Mouse (Mus musculus) forebrain, embryonic 13.5 days (tissue): ENCODE results near the gene Ehmt1. TPM values are rescaled to one million over a fixed set of nuclear protein-coding genes. Genes with fewer than 3 reads are reported as not detected.

Source experiments
- ATAC-seq: fragments of 200-750 bp; cut with Nextera tagmentation; 2 replicates; pipeline ENCODE4 v1.8.0; 2017
- H3K27ac ChIP-seq: fragments of 300-500 bp; sonication (generic); 2 replicates; pipeline ENCODE4 v1.5.1; 2015; ENCODE audit warnings: inconsistent platforms, mild to moderate bottlenecking, moderate library complexity
- H3K27me3 ChIP-seq: fragments of 300-500 bp; sonication (generic); 2 replicates; pipeline ENCODE4 v1.6.1; 2015; ENCODE audit warnings: mild to moderate bottlenecking, inconsistent platforms
- H3K36me3 ChIP-seq: fragments of 300-500 bp; sonication (generic); 2 replicates; pipeline ENCODE4 v1.6.1; 2015; ENCODE audit warnings: mild to moderate bottlenecking, inconsistent platforms; ENCODE audit not compliant: poor library complexity, severe bottlenecking
- H3K4me1 ChIP-seq: fragments of 300-500 bp; sonication (generic); 2 replicates; pipeline ENCODE4 v1.6.1; 2015; ENCODE audit warnings: inconsistent platforms
- H3K4me2 ChIP-seq: fragments of 300-500 bp; sonication (generic); 2 replicates; pipeline ENCODE4 v1.6.1; 2015; ENCODE audit warnings: inconsistent platforms, mild to moderate bottlenecking, moderate library complexity
- H3K4me3 ChIP-seq: fragments of 300-500 bp; sonication (generic); 2 replicates; pipeline ENCODE4 v1.5.1; 2015; ENCODE audit warnings: mild to moderate bottlenecking, inconsistent platforms
- H3K9ac ChIP-seq: fragments of 300-500 bp; sonication (generic); 2 replicates; pipeline ENCODE4 v1.6.1; 2015; ENCODE audit warnings: mild to moderate bottlenecking, inconsistent platforms
- H3K9me3 ChIP-seq: fragments of 300-500 bp; sonication (generic); replicated peaks from 2 replicates; pipeline ENCODE4 v1.6.1; 2016; ENCODE audit warnings: inconsistent platforms
- WGBS: fragments of 180-500 bp; shearing (Covaris S2); methylation state at CpG from one replicate; pipeline ENCODE4 v1.1.7; 2015; 5-methylcytosine and 5-hydroxymethylcytosine counted together
- polyA plus RNA-seq: library from polyadenylated mRNA; unstranded; fragments of >200 nt; fragmentation: Nextera tagmentation; extraction: Ambion mirVana; gene quantifications from 2 replicates; pipeline ENCODE4 v1.2.1, GENCODE M21; 2015

Ehmt1 gene
- polyA plus RNA-seq, 1 experiment from 2014 or later, result 152 TPM

DNA sequence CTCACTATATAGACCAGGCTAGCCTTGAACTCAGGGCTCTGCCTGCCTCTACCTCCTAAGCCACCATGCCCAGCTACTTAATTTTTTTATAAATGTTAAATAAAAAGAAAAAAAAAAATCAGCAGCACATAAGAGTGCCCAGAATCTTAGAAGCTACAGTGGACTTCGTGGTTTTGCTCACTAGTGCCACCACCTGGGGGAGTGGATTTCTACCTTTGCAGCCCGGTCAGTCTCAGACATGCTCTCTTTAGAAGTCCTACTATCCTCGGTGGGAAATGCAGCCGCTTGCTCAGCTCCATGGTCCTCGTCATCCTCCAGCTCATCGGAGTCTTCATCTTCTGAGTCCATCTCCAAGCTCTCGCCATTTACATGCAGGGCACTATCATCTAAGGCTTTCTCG, 56.4 kb downstream of the Ehmt1 start:
- Histone ChIP-seq H3K9ac (no peak overlapping the region), H3K4me3 (no peak overlapping the region), H3K9me3 (no peaks in the 10 kb centered on the region), H3K27ac (no peak overlapping the region), H3K4me2 (no peak overlapping the region), H3K36me3 (peaks cover 86% of the 10 kb centered on the region), H3K4me1 (no peaks in the 10 kb centered on the region), H3K27me3 (no peaks in the 10 kb centered on the region)
- ATAC-seq, result no peak
- 88% methylated on average over 8 of the region's 8 CpGs for WGBS

DNA sequence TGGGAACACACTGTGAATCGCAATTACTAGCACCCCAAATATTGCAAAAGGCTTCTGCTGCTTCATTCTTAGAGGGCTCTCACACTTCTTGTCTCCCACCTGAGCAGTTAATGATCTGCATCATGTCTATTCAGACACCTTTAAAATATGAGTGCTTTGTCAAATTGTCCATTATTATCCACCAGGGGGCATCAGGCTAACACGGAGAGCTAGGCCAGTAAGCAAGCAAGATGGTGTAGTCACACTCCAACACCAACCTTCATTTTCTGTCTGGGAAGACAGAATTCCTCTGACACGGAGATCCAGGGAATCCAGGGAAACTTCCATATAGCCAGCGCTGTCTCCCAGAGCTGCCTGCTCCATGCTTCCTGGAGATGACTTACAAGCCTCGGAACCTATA, 67.0 kb downstream of the Ehmt1 start:
- Histone ChIP-seq H3K36me3 (peaks cover 73% of the 10 kb centered on the region), H3K27ac (no peak overlapping the region)
- ATAC-seq, result no peak

DNA sequence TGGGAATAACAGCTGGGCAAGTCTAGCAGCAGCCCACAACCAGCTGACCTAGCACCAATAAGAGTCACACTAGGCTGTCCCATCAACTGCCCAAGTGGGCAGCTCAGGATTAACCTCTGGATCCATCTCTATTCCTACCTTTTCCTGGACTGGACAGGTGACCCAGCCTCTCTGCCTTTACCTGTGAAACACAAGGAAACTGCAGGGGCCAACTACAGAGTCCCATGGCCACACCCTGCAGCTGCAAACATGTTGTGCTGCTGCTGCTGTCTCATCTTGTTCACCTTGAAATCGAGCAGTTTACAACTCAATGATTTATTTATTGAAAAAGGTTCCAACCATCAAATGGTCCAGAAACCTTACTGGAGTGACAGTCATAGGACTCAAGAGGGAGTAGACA, 72.9 kb downstream of the Ehmt1 start:
- Histone ChIP-seq H3K4me3 (no peak overlapping the region), H3K9me3 (no peaks in the 10 kb centered on the region), H3K4me2 (no peak overlapping the region), H3K27ac (no peak overlapping the region), H3K4me1 (no peaks in the 10 kb centered on the region), H3K27me3 (no peaks in the 10 kb centered on the region), H3K9ac (0 out of 2 replicates have a peak overlapping the region, but pooled peaks have one; percentile 1), H3K36me3 (peaks cover 75% of the 10 kb centered on the region)
- ATAC-seq, result no peak
- 95% methylated on average over 1 of the region's 1 CpGs for WGBS

More for the DNA sequence above, 67.0 kb downstream of the Ehmt1 start:
- Histone ChIP-seq H3K4me3 (no peak overlapping the region), H3K4me2 (no peak overlapping the region), H3K4me1 (no peaks in the 10 kb centered on the region), H3K9ac (no peak overlapping the region), H3K9me3 (no peaks in the 10 kb centered on the region), H3K27me3 (no peaks in the 10 kb centered on the region)
- WGBS, result 69% methylated on average over 5 of the region's 5 CpGs

DNA sequence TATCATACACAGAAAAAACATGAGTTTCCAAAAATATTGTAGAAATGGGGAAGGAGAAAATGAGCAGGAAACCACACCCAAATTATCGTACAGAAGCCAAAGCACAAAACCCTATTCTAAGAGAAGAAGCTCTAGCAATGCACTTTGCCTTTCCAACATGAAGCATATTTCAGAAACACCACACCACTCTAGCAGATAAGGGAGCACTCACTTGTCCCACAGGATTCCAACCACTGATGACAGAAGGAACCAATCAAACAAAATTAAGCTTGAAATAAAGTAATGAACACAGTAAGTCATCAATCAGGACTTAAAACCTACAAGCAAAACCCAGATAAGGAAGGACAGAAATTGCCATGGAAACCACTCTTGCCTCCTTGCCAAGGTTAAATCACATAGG, 74.2 kb downstream of the Ehmt1 start:
- no peak overlapping the region for H3K4me3 ChIP-seq
- H3K27ac ChIP-seq, result no peak overlapping the region
- H3K36me3 ChIP-seq, result peaks cover 73% of the 10 kb centered on the region
- no peak overlapping the region for H3K4me2 ChIP-seq
- H3K9me3 ChIP-seq, result no peaks in the 10 kb centered on the region
- ATAC-seq, result no peak
- H3K27me3 ChIP-seq, result no peaks in the 10 kb centered on the region
- no peak overlapping the region for H3K9ac ChIP-seq
- H3K4me1 ChIP-seq, result no peaks in the 10 kb centered on the region
- 97% methylated on average over 1 of the region's 1 CpGs for WGBS

DNA sequence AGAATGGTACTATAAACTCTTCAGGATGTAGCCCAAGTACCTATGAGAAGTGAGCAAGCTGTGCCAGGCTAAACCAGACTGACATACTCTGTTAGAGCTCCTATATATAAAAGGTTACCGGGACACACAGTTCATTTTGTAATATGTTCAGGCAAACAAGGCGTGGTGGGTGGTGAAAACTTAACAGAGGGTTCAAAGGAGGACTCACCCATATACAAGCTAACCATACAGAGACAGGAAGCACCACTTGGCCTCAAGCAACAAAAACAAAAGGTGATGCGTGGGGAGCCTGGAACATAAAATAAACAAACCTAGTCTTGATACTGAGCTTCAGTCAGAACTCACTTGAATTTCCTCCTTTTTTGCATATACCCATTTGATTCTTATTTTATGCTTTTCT, 88.8 kb downstream of the Ehmt1 start:
- Histone ChIP-seq H3K27me3 (no peaks in the 10 kb centered on the region), H3K4me2 (no peak overlapping the region), H3K9ac (no peak overlapping the region), H3K4me1 (no peaks in the 10 kb centered on the region), H3K9me3 (no peaks in the 10 kb centered on the region), H3K27ac (no peak overlapping the region), H3K36me3 (peaks cover 69% of the 10 kb centered on the region), H3K4me3 (no peak overlapping the region)
- WGBS, result 95% methylated on average over 3 of the region's 3 CpGs
- no peak for ATAC-seq

DNA sequence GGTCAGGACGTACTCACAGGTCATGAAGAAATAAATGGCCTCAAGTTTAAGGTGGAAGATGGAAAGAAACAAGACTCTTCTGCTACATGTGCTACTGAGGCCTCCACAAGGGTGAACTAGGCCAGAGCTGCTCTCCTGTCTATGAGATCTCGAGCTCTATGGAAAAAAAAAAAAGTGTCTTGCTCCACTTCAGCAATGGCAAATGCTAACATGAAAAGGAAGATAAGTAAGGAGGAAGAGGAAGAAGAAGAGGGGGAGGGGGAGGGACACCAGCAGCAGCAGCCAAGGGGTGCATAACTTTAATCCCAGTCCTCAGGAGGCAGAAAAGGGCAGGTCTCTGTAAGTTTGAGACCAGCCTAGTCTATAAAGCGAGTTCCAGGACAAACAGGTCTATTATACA, 109.7 kb downstream of the Ehmt1 start:
- 90% methylated on average over 3 of the region's 3 CpGs for WGBS
- H3K4me3 ChIP-seq, result no peak overlapping the region
- ATAC-seq, result no peak
- no peak overlapping the region for H3K4me2 ChIP-seq
- peaks cover 90% of the 10 kb centered on the region for H3K36me3 ChIP-seq
- H3K9ac ChIP-seq, result no peak overlapping the region
- no peaks in the 10 kb centered on the region for H3K27me3 ChIP-seq
- H3K9me3 ChIP-seq, result no peaks in the 10 kb centered on the region
- no peaks in the 10 kb centered on the region for H3K4me1 ChIP-seq
- H3K27ac ChIP-seq, result no peak overlapping the region

DNA sequence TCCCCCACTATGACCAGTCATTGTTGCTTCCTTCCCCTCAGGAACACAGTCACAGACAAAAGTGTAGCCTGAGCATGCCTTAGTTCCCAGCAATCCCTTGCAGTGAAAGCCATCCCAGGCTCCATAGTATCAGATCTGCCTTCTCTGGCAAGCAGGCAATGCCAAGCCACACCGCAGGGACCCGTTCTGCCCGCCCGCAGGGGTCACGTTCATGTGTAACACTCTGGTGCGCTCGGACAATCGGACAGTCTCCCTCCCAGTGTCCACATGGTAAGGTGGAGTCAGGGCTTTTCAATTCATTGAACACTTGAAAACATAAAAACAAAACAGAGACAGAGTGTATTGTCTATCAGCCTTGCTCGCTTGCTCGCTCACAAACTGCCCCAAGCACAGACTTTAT, 111.7 kb downstream of the Ehmt1 start:
- H3K36me3 ChIP-seq, result peaks cover 92% of the 10 kb centered on the region
- H3K4me3 ChIP-seq, result no peak overlapping the region
- no peak overlapping the region for H3K4me2 ChIP-seq
- no peak overlapping the region for H3K9ac ChIP-seq
- H3K27me3 ChIP-seq, result no peaks in the 10 kb centered on the region
- no peaks in the 10 kb centered on the region for H3K9me3 ChIP-seq
- no peaks in the 10 kb centered on the region for H3K4me1 ChIP-seq
- ATAC-seq, result no peak
- 85% methylated on average over 10 of the region's 10 CpGs for WGBS
- no peak overlapping the region for H3K27ac ChIP-seq

DNA sequence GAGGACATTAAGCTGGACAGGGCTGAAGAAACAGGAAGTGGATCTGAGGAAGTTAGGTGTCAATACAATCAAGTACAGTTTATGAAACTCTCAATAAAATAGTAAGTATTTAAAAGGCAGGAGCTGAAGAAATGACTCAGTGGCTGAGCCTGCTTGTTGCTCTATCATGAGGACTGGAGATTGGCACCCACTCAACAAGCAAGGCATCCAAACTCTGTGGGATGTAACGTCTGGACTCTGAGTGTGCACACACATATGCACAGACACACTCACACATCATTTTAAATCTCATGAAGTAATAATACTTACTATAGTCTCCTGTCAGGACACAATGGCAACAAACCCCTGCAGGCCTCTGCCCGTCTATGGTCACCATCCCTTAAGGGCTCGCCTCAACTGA, 112.4 kb downstream of the Ehmt1 start:
- no peak overlapping the region for H3K4me2 ChIP-seq
- H3K4me3 ChIP-seq, result no peak overlapping the region
- H3K27me3 ChIP-seq, result no peaks in the 10 kb centered on the region
- no peaks in the 10 kb centered on the region for H3K4me1 ChIP-seq
- H3K36me3 ChIP-seq, result peaks cover 92% of the 10 kb centered on the region
- WGBS, result 90% methylated on average over 3 of the region's 3 CpGs
- no peak for ATAC-seq
- H3K9ac ChIP-seq, result no peak overlapping the region
- no peaks in the 10 kb centered on the region for H3K9me3 ChIP-seq
- no peak overlapping the region for H3K27ac ChIP-seq

DNA sequence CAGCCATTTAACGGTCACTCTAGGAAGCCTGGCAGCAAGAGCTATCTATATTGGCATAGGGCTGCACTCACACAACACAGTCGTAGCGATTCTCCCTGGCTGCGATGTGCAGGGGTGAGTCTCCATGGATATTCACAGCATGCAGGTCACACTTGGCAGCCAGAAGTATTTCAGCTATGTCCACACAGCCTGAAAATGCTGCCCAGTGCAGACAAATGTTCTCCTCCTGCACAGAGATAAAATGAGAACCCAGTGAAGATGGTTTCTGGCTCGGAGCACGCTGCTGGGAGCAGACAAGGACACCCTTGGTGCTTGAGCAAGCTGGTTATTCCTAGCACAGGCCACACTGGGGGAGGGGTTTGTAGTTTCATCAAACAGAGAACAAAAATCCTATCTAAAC, 113.3 kb downstream of the Ehmt1 start:
- Histone ChIP-seq H3K4me3 (no peak overlapping the region), H3K4me1 (no peaks in the 10 kb centered on the region), H3K27me3 (no peaks in the 10 kb centered on the region), H3K9ac (no peak overlapping the region), H3K27ac (no peak overlapping the region), H3K36me3 (peaks cover 94% of the 10 kb centered on the region), H3K4me2 (no peak overlapping the region), H3K9me3 (no peaks in the 10 kb centered on the region)
- 96% methylated on average over 6 of the region's 6 CpGs for WGBS
- ATAC-seq, result no peak

DNA sequence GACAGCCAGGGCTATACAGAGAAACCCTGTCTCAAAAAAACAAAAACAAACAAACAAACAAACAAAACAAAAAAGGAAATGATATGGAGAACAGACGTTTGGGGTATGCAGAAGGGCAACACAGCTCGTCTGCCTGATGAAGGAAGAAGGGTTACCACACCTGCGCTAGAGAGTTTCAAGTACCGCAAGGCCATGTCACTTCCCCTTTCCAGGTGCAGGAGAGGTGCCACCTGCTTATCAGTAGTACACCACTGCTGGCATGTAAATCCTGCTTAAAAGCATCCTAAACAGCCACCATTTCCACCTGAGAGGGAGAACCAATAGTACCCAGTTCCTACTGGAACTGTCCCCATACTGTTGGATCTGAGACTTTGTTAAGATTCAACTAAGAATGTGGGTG, 113.8 kb downstream of the Ehmt1 start:
- 94% methylated on average over 4 of the region's 4 CpGs for WGBS
- Histone ChIP-seq H3K9me3 (no peaks in the 10 kb centered on the region), H3K4me2 (no peak overlapping the region), H3K36me3 (peaks cover 94% of the 10 kb centered on the region), H3K9ac (no peak overlapping the region), H3K27ac (no peak overlapping the region), H3K4me3 (no peak overlapping the region), H3K4me1 (no peaks in the 10 kb centered on the region), H3K27me3 (no peaks in the 10 kb centered on the region)
- ATAC-seq, result no peak

DNA sequence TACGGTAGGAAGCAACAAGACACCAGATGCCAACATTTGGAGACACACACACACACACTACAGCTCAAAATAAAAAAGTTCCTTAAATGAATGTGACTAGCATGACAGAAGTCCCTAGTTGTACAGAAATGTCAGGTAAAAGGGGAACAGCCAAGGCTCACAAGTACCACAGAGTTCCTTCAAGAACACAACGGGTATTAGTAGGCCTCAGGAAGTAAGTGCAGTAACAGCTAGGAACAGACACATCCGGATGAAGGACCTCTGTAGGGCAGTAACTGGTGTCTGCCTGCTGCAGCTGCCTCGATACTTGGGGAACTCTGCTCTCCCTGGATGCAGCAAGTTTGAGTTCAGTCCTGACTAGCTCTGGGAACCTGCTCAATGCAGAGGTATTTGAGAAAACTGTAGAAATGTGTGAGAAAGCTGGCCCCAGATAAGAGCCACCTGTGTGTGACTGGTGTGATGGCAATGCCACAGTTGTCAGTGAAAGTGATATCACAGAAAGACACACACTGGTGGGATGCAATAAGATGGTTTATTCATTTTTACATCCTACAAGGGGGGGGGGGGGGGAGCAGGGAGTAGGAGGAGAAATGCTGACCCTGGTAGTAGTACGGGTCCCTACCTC, 122.5 kb downstream of the Ehmt1 start:
- Histone ChIP-seq H3K9ac (no peak overlapping the region), H3K4me2 (no peak overlapping the region), H3K4me1 (no peaks in the 10 kb centered on the region), H3K4me3 (no peak overlapping the region), H3K27me3 (no peaks in the 10 kb centered on the region), H3K9me3 (no peaks in the 10 kb centered on the region), H3K27ac (no peak overlapping the region), H3K36me3 (peaks cover 96% of the 10 kb centered on the region)
- no peak for ATAC-seq
- WGBS, result 91% methylated on average over 5 of the region's 5 CpGs

DNA sequence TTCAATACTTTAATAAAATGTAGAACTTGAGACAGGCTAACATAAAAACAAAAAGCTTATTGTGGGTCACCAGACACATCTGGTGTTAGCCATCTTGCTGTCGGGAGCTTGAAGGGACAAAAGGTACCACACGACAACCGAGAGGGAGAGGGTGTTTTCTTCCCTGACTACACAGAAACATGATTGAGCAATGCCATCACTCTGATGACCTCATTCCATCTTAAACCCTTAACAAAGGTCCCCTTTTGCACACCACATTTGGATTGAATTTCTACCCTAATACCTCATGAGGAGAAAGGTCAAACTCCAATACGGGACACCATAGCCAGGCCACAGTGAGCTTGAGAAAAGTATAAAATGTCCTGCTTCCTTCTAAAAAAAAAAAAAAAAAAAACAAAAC, 132.2 kb downstream of the Ehmt1 start:
- Histone ChIP-seq H3K4me2 (no peak overlapping the region), H3K36me3 (peaks cover 35% of the 10 kb centered on the region), H3K9me3 (no peaks in the 10 kb centered on the region), H3K4me1 (no peaks in the 10 kb centered on the region), H3K27ac (no peak overlapping the region), H3K27me3 (no peaks in the 10 kb centered on the region), H3K4me3 (no peak overlapping the region), H3K9ac (no peak overlapping the region)
- ATAC-seq, result no peak
- 53% methylated on average over 4 of the region's 4 CpGs for WGBS

DNA sequence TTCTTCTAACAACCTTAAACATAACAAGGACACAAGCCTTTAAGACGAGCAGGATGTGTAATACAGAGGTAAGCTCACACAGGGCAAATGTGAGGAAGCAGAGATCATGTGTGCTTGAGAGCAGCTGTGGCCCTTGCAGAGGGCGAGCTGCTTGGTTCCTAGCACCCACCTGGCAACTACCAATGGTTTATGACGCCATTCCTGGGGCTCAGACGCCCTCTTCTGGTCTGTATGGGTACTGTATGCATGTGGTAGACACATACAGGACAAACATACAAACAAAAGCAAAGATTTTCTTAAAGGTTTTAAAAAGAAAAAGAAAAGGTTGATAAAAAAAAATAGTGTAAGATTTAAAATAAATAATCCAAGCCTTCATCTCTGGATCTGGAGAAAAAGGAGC, 138.2 kb downstream of the Ehmt1 start:
- ATAC-seq, result no peak
- 61% methylated on average over 4 of the region's 4 CpGs for WGBS
- no peak overlapping the region for H3K27ac ChIP-seq

More for the DNA sequence above, 138.2 kb downstream of the Ehmt1 start:
- Histone ChIP-seq H3K36me3 (no peaks in the 10 kb centered on the region), H3K4me1 (no peaks in the 10 kb centered on the region), H3K9ac (no peak overlapping the region), H3K27me3 (no peaks in the 10 kb centered on the region), H3K4me3 (no peak overlapping the region), H3K4me2 (no peak overlapping the region), H3K9me3 (no peaks in the 10 kb centered on the region; the same call in 1 of the 2 replicates)
